Mouse (Mus musculus) C2C12 (cell line): ENCODE data around the gene Slc7a15.

Source experiments
- CTCF ChIP-seq: IDR thresholded peaks from one replicate; pipeline ENCODE4 v1.5.1; 2011; ENCODE audit not compliant: control insufficient read depth, insufficient read depth, insufficient read length
- USF1 ChIP-seq: IDR thresholded peaks from one replicate; pipeline ENCODE4 v1.6.1; 2011; ENCODE audit warnings: low read depth, mild to moderate bottlenecking, control low read depth, moderate library complexity

GRCm38 (mm10) chr12:8636945-8637344, 38.1 kb upstream of the Slc7a15 start:
- TF ChIP-seq CTCF (no peak), USF1 (no peak)
